Mouse (Mus musculus) gastrocnemius, postnatal 4 days (tissue): Measurements from ENCODE around the gene Ntn5. TPM values are rescaled to one million over a fixed set of nuclear protein-coding genes. Genes with fewer than 3 reads are reported as not detected.
"Not testable (repeated sequence)": the region's sequence is repeated elsewhere in the genome, so short reads cannot be mapped to it uniquely, and the experiment has no call there.

Experiments
- DNase-seq, 2 experiments: peaks; one replicate each; pipeline ENCODE4 v3.0.0; 2021 to 2022; ENCODE audit warnings: low spot score in 2 of 2, mixed read lengths in 2 of 2
- long read RNA-seq, 2 experiments: library from polyadenylated mRNA; stranded (forward); transcript quantifications; one replicate each; pipeline ENCODE4 v2.0.0; 2021
- total RNA-seq, 2 experiments: library from RNA; stranded (reverse); gene quantifications; 2 replicates each; pipeline ENCODE4 v1.2.3; 2021

Gene Ntn5
- 1 to 10 TPM in 1 of 2 experiments, under 1 TPM in 1; 0.88 to 1.3 TPM for total RNA-seq
- long read RNA-seq, experiment 1, partial matches to known transcripts = 0 of 1 reads
- long read RNA-seq, experiment 1, other reads (novel, unspliced or antisense) = 1 of 1 reads
- long read RNA-seq, experiment 2, partial matches to known transcripts = 0 of 2 reads
- long read RNA-seq, experiment 2, other reads (novel, unspliced or antisense) = 2 of 2 reads

DNA sequence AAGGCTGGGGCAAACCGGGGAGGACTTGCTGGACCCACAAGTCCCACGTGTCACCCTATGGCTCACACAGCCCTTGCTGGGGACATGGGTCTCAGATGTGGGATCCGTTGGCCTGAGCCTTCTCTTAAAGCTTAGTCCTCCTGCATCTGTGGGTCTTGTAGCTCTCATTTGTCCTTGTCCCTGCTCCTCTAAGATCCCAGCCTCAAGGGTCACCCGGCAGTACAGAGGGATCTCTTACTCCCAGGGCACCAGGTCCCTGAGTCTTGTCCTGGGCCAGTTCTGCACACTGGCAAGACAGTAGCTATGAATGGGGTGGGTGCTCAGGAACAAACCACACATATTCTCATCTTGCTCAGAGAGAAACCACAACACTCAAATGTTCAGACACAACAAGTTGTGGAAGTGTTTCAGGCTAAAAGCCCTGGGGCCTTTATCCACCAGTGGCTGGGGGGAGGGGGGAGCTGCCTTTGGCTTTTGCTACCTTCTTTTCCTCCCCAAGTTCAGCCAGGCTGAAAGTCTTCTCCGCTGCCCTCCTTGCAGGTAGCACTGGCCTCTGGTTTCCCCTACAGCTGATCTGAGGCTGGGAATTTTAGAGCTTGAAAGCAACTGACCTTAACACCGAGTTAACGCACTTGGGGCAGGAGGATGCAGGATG, at the start of gene Ntn5:
Gene Ntn5 (plus strand): TSS at position 627 of the 655 bp plus-strand sequence.
- DNase-seq = no peak

DNA sequence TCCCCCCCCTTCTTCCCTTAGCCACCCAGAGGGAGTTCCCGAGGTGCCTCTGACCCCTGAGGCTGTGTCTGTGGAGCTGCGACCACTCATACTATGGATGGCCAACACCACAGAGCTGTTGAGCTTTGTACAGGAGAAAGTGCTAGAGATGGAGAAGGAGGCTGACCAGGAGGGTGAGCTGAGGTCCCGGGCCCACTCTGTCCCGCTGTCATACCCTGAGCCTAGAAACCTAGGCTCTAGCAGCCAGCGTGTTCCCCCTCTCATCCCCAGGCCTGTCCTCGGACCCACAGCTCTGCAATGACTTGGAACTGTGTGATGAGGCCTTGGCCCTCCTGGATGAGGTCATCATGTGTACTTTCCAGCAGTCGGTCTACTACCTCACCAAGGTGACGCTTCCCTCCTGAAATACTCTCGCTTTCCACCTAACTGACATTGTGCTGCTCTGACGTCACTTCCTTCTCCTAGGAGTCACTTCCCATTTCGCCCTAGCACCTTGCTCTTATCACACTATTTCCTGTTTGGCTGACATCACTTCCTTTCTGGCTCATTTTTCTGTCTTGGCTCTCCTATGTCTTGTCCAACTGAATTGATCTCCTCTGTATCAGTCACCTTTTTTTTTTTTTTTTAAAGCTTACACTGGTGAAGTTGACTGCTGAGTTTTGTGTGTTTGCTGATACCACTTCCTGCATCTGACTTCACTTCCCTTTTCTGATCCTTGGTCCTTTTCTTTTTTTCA, 48.7 kb upstream of the Ntn5 start:
- no peak for DNase-seq

DNA sequence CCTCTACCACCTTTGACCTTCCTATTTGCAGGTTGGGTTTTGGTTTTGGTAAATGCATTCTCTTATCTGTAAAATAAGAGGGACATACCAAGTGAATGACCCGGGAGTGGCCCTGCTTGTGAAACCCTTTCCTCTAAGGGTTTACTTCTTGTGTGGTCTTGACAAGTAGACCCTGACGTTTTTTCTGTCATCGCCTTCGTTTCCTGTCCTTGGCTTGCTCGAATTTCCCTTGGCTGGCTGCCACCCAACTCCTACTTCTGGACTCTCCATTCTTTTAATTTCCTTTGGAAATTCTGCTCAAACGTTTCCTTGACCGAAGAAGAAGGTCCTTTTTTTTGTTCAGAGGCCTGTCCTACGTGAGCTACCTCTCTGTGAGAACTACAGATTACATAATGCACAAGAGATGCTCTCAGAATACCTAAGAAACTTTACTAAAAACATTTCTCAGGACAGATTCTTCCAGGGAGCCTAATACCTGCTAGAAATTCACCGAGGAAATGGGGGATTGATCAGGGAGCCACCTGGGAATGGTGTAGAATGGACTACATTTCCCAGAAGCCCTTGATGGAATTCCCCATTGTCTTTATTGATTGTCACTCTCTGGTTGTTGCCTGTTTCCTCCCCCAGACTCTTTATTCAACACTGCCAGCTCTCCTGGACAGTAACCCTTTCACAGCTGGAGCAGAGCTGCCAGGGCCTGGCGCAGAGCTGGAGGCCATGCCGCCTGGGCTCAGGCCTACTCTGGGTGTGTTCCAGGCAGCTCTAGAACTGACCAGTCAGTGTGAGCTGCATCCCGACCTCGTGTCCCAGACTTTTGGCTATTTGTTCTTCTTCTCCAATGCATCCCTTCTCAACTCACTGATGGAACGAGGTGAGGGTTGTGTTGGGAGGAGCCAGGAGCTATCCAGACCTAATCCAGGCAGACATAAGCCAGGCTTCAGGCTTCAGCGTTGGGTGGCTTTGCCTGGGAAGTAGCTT, 47.8 kb upstream of the Ntn5 start:
- DNase-seq = no peak

DNA sequence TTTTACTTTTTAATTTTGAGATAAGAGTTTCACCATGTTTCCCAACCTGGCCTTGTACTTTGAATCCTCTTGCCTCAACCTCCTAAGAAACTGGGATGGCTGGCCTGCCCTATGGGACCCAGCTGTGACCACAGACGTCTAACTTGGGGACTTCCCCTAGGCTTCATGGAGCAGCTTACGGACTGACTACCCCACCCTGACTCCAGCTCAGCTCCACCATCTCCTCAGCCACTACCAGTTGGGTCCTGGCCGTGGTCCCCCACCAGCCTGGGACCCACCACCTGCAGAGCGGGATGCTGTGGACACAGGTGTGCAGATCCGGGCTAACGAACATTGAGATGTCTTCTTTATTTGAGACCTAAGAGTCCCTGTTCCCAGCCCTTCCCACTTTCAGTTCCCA, 46.1 kb upstream of the Ntn5 start:
- no peak for DNase-seq

DNA sequence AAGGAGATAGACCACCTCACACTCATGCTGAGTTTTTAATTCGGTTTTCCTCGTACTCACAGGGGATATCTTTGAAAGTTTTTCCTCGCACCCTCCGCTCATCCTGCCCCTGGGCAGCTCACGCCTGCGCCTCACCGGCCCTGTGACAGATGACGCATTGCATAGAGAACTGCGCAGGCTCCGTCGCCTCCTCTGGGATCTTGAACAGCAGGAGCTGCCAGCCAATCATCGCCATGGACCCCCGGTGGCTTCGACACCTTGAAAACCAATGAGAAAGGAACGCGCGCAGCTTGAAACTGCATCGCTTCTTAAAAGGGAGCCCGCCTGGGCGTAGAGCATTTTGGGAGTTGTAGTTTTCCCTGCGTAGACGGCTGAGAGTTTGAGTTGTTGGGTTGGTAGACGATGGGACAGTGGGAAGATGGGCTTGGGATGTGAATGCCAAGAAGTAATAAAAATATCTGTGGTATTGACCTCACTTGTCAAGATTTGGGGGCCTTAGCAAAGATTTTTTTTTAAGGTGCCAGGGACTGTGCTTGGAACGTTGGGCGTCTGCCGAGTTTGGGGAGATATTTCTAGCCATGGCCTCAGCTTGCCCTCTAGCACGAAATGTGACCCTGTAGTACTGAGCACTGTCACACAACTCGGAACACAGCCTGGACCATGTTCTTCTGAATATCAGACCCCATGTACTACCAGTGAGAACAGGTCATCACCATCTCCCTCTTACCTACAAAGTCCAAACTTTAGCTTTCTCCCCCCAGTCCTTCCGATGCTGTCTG, 45.0 kb upstream of the Ntn5 start:
- peak; percentile 80 to 94 for DNase-seq

DNA sequence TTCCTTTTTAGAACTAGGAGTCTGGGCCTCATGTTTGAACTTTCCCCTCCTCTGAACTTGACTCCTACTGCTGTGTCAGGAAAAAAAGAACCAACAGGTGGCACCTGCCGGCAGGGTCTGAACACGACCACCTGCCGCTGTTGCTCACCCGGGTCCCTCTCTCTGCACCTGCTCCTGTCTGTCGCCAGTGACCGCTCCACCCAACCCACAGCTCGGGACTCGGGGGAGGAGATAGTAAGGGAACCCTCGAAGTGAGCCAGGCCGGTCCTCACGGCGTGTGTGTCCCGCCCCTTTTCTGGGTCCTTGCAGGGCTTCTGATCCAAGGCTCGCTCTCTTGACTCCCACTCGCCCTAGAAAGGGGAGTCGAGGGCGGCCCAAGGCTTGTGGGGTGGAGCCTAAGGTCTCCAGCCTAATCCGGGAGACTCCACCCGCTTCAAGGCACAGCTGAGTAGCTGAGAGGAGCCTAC, 44.2 kb upstream of the Ntn5 start, which contains the start of gene Mamstr:
Gene Mamstr (plus strand): TSS at position 417 of the 467 bp plus-strand sequence.
- DNase-seq = peak; percentile 53 to 76

DNA sequence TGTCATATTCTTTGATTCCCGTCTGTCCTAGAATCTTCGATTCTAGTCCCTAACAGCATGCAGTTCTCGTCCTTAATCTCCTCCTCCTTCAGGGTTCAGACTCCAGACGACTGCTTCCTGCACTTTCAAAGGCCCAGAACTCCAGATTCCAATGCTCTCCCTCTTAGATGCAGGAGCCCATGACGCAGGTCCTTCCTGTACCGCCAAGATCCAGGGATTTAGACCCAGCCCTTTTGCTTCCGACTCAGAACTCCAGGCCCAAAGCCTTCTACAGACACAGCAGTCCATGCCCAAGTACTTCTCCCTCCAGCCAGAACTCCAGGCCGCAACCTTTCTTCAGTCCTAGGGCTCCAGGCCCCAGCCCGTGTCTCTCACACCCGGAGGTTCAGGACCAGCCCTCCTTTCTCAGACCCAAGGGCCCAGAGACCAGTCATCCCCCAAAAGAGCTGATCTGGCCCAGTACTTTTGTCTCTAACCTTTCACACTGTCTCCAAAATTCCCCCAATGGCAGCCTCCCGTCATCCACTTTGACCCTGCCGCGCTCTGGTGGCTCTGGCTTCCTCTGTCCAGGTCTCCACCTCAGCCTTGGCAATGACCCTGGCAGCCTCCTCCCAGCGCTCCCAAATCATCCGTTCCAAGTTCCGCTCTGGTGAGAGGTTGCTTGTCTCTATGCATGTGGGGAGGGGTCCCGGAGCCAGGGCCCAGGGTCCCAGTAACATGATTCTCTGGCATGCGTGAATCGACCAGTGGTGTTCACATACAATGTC, 43.4 kb upstream of the Ntn5 start:
- no peak for DNase-seq

DNA sequence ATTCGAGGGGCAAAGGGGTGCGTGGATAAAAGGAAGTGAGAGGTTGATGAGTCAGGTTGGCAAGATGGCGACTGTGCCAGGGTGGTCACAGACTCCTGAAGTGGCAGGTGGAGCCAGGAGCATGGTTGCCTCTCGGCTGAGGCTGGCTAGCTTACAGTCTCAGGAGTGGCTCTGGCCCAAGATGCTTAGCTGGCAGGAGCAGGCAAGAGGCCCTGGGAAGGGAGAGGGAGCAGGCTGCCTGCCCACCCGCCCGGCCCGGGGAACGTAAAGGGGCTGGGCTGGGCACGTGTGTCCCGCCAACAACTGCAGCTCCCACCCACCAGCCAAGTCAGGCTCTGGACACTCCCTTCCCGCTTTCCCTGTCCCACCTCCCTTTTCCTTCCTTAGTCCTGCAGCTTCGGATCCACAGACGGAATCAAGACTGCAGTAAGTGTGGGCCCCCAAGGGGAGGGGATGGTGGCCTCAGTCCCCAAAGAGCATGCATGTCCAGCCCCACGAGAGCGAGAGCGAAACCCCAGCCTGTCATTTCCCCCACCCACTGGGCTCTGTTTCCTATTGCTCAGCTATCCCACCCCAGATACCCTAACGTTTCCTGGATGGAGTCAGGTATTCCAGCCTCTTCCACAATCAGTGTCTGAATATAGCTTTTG, 42.3 kb upstream of the Ntn5 start:
- DNase-seq = peak in 1 of 2 experiments; percentile 73

DNA sequence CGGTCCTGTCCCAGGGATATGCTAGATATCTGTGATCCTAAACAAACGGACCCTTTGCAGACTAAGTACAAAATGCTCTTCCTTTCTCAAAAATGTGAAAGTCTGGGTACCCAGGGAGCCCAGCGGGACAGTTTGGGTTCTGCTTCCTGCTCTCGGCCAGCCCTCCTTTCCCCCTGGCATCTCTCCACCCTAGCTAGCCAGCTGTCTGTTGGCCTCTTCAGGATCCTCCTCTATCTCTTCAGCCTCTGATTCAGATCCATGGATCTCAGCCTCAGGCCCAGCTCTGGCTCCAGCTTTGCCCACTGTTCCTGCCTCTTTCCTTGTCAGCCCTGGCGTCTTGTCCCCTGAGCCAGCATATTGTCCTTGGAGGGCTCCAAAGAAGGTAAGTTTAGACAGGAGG, 41.7 kb upstream of the Ntn5 start:
- DNase-seq = peak in 1 of 2 experiments; percentile 55

DNA sequence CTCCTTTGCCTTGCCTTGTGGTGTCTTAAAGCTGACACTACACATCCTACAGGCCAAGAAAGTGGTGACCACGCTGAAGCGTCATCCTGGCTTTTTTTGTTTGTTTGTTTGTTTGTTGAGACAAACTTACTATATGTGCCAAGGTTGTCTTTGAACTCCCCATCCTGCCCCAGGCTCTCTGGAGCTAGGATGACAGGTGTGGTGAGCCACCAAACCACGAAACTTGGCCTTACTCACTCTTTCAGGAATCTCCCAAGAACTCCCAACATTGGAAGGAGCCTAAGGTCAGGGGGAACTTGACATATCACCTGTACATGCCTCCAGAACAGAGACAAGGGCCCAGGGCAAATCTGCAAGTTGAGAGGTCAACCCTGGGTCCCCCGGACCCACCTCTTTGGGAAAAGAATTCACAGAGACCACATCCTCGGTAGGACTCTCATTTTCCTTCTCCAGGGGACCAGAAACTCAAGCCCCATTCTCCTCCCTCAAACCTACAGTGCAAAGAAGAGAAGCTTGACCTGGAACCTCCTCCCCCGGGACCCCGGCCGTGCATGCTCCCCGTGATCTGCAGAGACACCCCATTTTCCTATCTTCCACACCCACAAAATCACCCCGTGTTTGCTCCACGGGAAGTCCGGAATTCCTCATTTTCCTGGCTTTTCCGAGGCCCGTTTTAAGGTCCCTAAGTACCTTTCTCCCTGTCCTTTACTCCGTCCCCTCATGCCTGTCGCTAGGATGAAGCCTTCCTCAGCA, 41.1 kb upstream of the Ntn5 start:
- DNase-seq = no peak

DNA sequence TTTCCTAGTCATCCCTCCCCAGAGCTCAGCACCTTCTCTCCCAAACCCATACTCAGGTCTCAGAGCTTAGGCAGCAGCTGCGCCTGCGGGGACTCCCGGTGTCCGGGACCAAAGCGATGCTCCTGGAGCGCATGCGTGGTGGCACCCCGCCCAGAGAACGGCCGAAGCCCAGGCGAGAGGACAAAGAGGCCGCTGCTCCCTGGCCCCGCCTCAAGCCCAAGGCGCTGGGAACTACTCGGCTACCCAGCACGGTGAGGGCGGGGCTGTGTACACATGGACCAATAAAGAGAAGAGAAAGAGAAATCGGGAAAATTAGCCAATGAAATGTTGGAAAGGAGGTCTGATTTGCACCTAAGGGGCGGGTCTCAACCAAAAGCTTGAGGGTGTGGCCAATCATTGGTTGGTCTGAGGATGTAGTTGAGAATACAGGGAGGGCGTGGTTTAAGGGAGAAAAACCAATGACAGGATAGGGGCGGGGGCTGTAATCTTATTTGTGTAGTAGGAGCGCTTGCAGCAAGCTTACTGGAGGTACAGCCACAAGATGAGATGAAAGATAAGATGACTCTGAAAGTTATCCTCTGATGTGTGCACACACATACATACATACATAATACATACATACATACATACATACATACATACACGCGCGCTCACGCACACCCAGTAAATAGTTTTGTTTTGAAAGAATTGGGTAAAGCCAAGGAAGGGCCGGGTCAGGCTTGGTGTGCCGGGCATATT, 40.2 kb upstream of the Ntn5 start:
- peak; percentile 96 to 98 for DNase-seq

DNA sequence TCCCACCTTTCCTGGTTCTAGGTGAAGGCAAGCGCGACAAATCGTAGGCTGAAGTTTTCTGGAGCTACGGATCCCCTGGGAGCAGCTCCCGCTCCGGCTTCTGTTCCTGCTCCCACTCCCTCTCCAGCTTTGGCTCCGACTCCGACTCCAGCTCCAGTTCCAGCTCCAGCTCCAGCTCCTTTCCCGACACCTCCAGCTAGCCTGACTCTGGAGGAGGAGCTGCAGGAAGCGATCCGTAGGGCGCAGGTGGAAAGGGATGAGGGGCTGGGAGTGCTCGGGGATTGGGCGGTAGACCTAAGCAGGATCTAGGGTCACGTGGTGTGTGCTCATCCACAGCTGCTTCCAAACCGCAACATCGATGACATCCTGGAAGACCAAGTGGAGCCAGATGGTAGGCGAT, 39.6 kb upstream of the Ntn5 start:
- no peak for DNase-seq

DNA sequence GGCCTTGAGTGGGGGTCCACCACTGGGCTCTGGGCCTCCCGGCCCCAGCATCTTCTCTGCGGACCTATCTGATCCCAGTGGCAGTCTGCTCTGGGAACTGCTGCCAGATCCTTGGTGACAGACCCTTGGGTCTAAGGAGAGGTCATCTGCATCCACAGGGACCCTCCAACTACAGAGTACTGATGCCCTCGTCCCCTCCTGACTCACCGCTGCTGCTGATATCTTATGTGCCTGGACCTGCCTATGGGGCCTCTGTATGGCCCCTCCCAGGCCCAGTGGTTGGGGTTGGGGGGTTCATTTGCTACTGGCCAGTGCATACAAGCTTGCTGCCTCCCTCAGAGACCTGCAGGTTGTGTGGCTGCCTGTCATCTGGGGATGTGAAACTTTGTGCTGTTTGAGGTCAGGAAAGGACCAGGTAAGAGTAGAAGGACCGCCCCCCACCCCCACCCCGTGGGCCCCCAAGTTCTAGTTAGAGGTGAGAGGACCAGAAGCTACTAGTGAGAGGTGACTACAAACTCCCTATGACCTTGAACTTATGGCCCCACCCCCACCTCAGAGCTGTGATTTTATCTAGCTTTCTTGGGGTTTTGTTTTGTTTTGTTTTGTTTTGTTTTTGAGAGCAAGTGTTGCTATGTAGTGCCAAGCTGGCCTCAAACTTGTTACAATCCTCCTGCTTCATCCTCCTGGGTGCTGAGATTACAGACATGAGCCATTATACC, 38.8 kb upstream of the Ntn5 start:
- DNase-seq = no peak

DNA sequence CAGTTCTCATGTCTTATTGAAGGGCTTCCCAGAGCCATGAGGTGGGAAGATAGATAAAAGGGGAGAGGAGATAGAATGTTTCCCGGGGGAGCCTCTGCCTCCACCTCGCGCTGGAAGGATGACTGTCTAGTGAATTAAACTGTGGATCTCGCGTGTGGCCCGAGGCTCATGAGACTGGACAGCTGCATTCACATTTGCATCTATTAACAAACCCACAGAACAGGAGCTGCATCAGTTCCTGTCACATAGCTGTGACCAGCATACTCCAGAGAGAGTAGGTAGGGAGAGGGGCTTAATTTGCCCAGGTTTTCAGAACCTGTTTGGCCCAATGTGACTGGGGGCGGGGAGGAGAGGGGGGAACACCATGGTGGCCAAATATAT, 38.2 kb upstream of the Ntn5 start:
- no peak for DNase-seq

DNA sequence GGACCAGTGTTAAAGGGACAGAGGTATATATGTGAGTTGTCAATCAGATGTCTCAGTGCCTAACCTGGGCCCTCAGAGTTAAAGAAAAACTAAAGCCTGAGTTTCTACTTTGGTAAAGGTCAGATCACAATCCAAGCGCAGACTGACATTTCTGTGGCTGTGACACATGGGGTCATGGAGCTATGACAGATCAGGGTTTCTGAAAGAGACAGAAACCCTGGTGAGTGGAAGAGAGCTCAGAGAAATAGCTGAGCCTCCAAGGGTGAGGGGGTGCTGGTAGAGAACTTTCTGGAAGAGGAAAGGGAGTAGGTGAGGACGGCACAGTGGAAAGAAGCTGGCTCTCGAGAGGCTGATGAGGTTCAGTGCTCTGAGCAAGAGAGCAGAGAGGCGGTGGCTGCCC, 37.2 kb upstream of the Ntn5 start:
- DNase-seq = no peak

DNA sequence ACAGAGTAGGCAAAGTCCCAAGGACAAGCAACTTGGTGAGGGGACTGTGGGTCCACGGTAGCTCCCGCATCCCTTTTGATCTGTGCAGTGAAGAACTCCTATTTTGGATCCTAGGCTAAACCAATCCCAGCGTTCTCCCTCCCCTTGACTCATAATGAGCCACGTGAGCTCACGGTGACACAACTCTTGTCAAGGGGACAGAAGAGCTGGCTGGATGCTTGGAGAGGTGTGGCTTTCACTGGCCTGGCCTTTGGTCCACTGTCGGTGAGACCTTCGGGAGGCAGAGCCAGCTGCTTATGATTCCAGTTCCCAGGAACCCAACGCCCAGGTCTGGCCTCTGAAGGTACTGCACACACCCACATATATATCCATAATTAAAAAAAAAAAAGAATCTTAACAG, 34.5 kb upstream of the Ntn5 start:
- no peak for DNase-seq

DNA sequence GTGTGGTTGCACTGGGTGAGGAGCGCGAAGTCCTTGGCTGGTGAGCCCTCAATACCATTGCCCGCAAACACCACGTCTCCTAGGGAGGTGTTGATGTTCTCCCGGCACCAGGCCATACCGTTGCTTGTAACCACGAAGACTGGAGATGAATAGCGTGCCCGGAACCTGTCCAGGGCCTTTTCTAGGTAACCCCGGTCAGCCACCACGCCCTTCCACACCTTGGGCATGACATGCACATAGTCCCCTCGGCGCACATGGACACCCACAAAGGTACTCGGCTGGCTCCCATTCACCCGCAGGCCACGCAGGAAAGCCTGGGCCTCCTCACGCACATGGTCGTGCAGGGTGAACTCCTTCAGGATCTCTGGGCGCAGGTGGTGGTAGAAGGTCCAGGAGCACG, 33.3 kb upstream of the Ntn5 start:
- DNase-seq = not testable (repeated sequence)
